Mouse (Mus musculus) hematopoietic stem cell, adult 5-6 weeks (primary cell): ENCODE results near the gene Uvssa. TPM values are rescaled to one million over a fixed set of nuclear protein-coding genes. Genes with fewer than 3 reads are reported as not detected.
"Not testable (repeated sequence)": the region's sequence is repeated elsewhere in the genome, so short reads cannot be mapped to it uniquely, and the experiment has no call there.

Experiments used
- ATAC-seq, 2 experiments: fragments of 125-278 bp in 1 of 2; replicated peaks in 1 of 2; 2 replicates each; pipeline ENCODE4 v1.8.0; 2016 to 2017; ENCODE audit warnings: inconsistent platforms in 2 of 2, mild to moderate bottlenecking in 2 of 2, moderate number of reproducible peaks in 2 of 2, low read depth in 1 of 2, moderate TSS enrichment in 1 of 2; ENCODE audit not compliant: low FRiP score in 2 of 2, poor library complexity in 2 of 2, severe bottlenecking in 2 of 2, insufficient read depth in 1 of 2, low TSS enrichment in 1 of 2
- total RNA-seq: library from RNA; stranded (forward); fragments of 172-1452, 232-1000 nt; gene quantifications from 2 replicates; pipeline ENCODE4 v1.2.3, GENCODE M21; 2017

The Uvssa gene
- total RNA-seq: 10.0 and 14.9 TPM in 2 replicates

DNA sequence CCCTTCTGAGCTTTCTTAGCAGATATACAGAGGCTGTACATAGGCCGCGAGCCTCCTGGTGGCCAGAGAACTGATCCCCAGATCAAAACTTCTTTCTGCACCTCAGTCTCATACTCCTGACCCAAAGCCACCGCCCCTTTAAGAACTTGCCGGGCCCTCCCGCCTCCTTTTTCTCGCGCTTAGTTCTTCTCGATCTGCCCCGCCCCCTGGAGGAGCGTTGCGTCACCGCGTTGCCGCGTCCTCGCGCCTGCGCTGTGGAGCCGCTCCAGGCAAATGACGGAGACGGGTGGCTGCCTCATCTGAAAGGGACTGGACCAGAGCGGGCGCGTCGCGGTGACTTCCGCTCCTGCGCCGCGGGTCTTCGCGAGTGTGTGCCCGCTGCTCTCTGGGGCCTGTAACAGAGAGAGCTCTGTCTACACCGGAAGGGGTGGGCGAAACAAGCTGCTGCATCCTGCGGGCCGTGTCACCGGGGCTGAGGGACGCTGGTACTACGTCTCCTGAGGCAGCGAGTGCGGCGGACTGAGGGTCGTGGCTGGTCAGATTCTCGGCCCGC lies at the start of gene Uvssa:
Uvssa (plus strand) TSS at position 248 of the 553 bp plus-strand sequence.
- ATAC-seq: peak; percentile 95 to 99

DNA sequence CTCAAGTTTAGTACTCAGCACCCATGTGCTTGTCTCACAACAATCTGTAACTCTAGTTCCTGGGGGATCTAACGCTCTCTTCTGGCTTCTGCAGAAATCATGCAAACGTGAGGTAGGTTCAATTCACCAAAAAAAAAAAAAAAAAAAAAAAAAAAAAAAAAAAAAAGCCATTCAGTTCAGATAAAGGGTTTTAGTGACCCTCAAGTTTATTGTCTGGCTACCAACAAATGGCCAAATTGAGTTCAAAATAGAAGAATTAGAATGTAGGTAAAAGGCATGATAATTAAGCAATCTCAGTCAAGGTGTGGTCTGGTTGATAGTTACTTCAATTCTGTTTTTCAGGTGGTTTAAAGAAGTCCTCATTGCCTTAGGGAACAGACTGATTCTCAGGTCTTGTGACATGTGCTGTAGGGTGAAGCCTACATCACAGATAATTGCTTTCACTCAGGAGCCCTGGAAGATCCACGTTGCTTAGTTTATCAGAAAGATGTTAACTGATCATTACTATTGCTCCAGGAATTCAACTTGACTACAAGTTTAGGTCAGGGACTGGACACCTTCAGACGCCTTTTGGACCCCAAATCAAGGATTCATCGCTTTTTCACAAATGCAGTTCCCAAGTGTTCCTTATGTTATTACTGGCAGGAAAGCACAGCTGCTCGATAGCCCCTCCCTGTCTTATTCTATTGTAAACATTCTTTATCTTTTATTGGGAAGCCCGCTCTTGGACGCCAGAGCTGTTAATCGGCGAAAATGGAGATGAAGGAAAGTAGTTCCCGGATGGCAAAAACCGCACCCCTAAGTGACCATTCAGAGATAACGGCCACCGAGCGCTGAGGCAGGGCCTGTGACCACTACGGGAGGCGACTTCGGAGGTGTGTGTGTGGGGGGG lies 43.7 kb upstream of the Uvssa start:
- ATAC-seq: no peak

DNA sequence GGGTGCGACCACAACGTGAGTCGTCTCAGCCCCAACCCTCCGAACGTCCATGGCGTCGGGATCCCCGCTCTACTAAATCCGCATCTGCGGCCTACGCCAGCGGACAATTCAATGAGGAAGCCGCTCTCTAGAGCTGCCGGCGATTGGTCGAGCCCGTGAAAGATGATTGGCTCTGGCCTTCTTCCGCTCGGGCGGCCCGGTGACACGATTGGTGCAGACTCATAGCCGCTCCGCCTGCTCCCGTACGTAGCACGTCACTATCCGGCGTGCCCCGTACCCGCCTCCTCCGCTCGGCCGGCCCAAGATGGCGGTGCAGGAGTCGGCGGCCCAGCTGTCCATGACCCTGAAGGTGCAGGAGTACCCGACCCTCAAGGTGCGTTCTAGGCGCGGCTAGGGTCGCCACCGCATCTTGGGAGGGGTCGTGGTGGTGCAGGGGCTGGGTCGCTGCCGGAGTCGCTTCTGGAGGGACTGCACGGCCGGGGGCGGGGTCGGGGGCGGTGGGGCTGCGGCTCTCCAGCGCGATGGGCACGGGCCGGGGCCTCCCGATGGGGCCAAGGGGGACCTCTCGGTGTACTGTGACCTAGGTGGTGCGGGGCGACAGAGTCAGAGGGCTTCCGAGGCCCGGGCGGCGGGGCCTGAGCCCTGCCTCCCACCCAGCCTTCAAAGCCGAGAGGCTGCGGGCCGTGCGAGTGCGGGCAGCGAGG lies 42.9 kb upstream of the Uvssa start, which contains the start of gene Maea:
Maea (plus strand) TSS at position 237 of the 704 bp plus-strand sequence.
- peak; percentile 100 for ATAC-seq

DNA sequence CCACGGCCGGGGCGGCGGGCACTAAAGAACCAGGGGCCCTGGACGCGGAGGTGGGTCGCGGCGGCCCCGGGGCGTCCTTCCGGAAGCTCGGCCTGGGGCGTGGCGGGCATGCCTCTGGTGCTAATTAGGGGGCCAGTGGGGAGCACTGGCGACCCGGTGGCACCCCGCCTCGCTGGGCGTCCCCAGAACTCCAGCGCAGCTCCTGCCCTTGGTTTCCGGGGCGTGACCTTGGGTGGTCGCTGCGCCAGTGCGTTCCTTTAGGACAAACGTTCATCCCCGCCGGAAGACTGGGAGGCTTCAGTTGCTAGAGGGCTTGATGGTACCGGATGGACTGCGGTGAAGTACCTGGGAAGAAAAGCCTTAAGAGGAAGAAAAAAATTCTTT lies 42.4 kb upstream of the Uvssa start:
- ATAC-seq: peak in 1 of 2 experiments; percentile 38; a peak in 2 of 4 replicates

DNA sequence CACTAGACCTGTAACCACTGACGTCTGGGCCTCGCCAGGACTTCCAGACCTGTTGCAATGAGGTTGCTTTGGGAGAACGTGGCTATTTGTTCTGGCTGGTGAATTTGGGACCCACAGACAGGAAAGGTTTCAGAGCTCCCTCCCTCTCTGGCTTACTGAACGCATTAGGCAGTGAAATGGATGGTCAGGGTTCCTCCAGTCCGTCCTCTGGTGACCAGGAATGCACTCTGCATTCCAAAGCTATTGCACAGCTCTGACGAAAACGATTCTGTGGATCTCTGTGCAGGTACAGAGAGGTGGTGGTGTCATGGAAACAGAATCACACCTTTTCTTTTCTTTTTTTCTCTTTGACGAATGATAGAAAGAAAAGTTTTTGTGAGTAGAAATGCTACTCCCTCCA lies 41.1 kb upstream of the Uvssa start:
- ATAC-seq: no peak

DNA sequence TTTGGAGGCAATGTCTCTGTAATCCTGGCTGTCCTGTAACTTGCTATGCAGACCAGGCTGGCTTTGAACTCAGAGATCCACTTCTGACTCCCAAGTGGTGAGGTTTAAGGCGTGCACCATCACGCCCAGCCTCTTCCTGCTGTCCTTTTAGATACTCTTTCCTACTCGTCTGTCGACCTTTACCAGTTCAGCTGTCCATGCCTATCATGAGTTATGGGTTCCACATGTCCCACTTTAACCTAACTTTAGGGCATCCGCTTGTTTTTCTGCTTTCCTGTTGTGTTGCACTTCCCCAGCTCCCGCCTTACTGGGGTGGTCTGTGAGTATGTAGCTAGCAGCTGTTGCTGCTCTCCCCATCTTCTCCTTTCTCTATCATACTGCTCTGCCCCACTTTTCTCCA lies 37.2 kb upstream of the Uvssa start:
- no peak for ATAC-seq

DNA sequence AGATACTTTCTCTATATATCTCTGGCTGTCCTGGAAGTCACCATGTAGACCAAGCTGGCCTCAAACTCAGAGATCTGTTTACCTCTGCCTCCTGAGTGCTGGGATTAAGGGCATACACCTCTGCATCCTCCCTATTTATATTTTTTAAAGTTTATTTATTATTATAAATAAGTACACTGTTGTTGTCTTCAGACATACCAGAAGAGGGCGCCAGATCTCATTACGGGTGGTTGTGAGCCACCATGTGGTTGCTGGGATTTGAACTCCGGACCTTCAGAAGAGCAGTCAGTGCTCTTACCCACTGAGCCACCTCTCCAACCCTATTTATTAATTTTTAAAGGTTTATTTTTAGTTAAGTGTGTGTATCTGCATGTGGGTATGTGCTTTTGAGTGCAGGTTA lies 36.1 kb upstream of the Uvssa start:
- ATAC-seq: not testable (repeated sequence)

DNA sequence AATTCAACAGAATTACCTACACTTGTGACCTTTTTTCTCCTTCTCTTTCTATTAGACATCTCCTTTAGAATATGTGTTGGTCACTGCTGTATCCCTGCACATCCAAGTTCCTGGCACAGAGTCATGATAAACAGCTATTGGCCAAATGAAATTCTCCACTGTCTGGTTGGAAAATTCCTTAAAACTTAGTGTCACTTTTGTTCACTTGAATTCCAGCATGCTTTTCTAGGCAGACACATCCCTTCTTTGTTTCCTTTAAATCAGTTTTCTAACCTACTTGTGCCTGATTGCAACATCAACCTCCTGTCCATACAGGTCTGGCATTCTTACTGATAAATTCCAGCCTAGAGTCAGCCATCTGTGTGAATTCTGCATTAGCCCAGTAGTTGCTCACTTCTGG lies 35.5 kb upstream of the Uvssa start:
- ATAC-seq: no peak

DNA sequence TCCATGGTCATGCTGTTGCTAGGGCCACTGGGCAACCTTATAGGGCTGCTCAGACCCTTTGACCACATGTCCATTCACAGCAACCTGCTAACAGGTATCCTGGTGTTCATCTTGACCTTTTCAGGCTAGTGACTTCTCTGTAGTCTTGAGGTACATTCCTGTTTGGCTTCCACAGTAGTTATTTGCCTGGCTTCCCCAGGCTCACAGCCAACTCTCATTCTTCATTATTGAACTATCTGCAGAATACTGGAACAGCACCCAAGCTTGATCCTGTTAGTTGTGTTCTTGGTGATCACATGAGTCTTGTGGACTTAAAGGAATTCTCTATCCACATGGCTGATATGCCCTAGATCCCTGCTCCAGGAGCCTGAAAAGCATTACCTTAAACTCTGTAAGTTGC lies 34.8 kb upstream of the Uvssa start:
- ATAC-seq: no peak

DNA sequence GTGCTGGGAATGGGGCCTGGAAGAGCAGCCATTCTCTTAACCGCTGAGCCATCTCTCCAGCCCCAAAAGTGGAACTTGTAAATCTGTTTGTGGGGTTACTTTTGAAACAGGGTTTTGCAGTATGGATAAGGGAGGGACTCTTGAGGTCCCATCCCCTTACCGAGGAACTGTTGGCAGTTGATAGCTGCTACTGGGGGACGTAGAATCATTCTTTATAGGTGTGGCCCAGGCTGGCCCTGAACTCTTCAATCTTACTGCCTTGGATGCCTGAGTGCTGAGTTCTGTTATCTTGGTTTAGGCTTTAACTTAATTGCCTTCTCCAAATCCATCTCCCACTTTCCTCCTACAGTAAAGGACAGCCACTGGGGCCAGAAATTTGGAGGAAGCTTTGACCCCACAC lies 34.3 kb upstream of the Uvssa start:
- ATAC-seq: no peak

DNA sequence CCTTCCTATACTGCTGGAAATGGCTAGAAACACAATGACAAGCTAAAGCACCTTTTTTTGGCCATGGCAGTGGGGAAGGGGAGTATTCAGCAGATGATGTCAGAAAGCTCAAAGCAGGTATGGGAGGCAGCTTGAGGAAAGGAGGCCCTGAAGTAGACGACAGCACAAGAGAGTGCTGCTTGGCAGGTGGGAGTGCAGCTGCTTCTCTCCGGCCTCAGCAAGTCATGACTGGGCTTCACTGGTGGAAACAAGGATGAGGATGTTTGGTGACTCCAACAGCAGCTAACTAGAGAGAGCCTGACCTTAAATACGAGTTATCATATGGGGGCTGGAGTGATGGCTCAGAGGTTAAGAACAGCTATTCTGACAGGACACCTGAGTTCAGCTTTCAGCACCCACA lies 30.7 kb upstream of the Uvssa start:
- no peak for ATAC-seq

DNA sequence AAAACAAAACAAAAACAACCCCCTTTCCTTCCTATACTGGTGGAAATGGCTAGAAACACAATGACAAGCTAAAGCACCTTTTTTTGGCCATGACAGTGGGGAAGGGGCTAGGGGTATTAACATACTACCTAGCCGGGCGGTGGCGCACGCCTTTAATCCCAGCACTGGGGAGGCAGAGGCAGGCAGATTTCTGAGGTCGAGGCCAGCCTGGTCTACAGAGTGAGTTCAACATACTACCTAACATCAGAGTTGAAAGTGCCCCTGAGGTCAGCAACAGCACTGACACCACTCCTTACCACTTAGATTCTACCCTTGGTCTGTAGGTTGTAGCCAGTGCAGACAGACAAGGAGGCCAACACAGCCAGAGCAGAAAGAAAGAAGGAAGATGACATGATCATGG lies 29.1 kb upstream of the Uvssa start:
- ATAC-seq: no peak

DNA sequence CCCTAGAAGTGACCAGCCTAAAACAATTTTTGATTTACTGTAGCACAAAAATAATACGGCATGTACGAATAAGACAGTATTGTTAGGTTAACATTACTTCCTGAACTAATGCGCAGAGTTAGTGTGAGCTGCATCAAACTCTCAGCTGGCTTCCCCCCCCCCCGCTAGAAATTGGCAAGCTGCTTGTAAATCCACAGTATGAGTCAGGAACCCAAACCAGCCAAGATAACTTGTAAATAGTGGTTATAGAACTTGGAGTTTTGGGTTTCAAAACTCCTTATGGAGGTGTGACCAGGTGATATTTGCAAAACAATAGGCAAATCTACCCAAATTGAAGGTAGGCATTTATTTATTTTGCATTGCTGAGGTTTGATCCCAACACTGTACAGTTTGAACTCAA lies 28.6 kb upstream of the Uvssa start:
- no peak for ATAC-seq

DNA sequence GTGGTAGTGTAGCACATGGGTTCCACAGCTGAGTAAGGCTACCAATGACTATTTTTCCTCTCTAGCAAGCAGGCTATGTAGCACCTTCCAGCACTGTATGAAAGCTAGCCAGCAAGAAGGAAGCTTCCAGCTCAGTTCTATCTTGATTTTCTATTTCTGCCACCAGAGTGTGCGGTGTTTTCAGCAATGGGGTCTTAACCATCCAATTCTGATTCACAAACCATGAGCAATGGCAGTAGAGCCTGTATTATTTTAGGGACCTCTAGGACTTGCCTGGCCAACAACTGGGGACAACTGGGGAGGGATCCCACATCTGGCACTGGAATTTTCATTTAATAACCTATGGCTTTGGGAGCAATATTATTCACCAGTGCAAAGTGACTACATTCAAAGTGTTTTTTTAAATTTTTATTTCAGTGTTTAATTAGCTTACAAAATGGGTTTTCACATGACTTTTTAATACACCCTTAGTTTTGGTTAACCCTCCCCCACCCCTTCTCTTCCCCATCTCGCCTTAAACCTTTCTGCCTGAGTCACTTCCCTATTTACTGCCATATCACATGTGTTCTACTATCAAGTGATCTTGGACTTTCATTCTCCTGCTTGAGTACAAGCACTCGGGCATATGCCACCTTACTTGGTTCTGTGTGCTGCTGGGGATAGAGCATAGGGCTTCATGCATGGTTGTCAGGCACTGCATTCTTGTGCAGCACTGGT lies 26.6 kb upstream of the Uvssa start:
- ATAC-seq: peak; percentile 83 to 90

DNA sequence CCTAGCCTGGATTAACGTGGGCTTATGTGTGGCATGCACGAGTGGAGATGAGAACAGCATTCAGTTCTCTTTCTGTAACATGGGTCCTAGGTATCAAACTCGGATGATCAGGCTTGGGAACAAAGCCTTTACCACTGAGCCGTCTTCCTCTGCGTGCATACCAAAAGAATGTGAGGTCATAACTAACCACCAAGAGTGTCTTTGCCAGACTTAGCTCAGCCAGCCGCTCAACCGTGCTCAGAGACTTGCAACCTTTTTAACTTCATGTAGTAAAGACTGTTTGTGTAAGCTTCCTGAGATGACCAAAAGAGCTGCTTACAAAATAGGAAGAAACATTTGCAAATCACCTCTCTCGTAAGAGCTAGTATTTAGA lies 26.1 kb upstream of the Uvssa start:
- ATAC-seq: peak; percentile 51 to 74; a peak in 3 of 4 replicates

DNA sequence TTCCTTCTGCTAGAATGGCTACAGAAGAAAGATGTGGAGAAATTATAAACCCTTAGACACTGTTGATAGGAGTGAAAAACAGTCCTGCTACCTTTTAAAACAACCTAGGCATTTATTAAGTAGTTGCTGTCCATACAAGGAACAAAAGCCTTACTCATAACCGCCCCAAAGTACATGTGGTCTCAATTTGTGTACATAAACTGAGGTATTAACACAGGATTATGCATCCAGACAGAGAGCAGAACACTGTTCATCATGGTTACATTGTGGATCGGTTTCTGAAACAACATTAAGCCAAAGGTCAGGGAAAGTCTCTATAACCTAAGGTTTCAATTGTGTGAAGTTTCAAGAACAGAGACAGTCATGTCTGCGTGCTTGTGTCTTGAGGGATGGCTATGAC lies 25.3 kb upstream of the Uvssa start:
- no peak for ATAC-seq

DNA sequence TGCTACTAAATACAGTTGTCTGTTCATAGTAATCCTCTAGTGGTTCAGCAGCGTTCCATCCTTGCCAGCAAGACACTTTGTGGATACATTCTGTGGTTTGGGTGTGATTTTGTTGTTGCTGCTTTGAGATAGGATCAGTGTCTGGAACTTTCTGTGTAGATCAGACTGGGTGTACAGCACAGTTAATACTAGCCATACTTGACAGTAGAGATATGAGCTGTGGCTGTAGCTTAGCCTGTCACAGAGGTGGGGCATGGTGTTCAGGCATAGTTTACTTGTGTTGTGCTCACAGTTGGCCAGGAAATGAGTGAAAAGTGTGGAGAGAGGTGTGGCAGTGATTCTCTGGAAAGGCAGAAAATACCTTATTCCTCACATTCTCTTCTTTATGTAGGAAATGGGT lies 20.9 kb upstream of the Uvssa start:
- no peak for ATAC-seq

DNA sequence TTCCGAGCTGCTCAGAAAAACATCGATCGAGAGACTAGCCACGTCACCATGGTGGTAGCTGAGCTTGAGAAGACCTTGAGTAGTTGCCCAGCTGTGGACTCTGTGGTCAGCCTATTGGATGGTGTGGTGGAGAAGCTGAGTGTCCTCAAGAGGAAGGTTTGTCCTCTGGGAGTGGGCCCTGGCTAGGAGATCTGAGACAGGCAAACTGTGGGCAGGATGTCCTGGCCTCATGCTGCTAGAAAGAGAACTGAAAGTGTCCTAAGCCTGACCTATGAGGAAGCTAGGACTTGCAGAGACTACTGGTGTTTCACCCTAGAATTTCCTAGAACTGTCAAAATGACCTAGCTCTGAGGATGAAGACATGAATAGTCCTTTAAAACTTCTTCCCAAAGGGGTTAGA lies 19.9 kb upstream of the Uvssa start:
- peak; percentile 59 to 64 for ATAC-seq
